Mouse (Mus musculus) bone marrow macrophage, adult 2 months (primary cell): ENCODE results near the gene Zcchc4. TPM values are rescaled to one million over a fixed set of nuclear protein-coding genes. Genes with fewer than 3 reads are reported as not detected.

Experiments used
- H3K27ac ChIP-seq: 2 replicates; pipeline ENCODE4 v1.5.1; 2012; ENCODE audit warnings: low read depth, low read length; ENCODE audit not compliant: insufficient read depth
- H3K4me1 ChIP-seq: 2 replicates; pipeline ENCODE4 v1.6.1; 2012; ENCODE audit warnings: low read length; ENCODE audit not compliant: control insufficient read depth, insufficient read depth
- H3K4me3 ChIP-seq: 2 replicates; pipeline ENCODE4 v1.5.1; 2012; ENCODE audit warnings: mild to moderate bottlenecking, low read length, moderate library complexity; ENCODE audit not compliant: insufficient read depth
- CTCF ChIP-seq: IDR thresholded peaks from 2 replicates; pipeline ENCODE4 v1.5.1; 2012; ENCODE audit warnings: low read depth, mild to moderate bottlenecking, low read length, moderate library complexity
- POLR2A ChIP-seq: IDR thresholded peaks from 2 replicates; pipeline ENCODE4 v1.6.1; 2012; ENCODE audit warnings: mild to moderate bottlenecking, low read depth, low read length, borderline replicate concordance
- polyA plus RNA-seq: library from polyadenylated mRNA; stranded (reverse); fragments of >200 nt; gene quantifications from 2 replicates; pipeline ENCODE4 v1.2.4, GENCODE M21; 2012; ENCODE audit not compliant: missing spikeins, insufficient read depth, insufficient read length

The Zcchc4 gene
- polyA plus RNA-seq, 1 experiment = 13.2 TPM

DNA sequence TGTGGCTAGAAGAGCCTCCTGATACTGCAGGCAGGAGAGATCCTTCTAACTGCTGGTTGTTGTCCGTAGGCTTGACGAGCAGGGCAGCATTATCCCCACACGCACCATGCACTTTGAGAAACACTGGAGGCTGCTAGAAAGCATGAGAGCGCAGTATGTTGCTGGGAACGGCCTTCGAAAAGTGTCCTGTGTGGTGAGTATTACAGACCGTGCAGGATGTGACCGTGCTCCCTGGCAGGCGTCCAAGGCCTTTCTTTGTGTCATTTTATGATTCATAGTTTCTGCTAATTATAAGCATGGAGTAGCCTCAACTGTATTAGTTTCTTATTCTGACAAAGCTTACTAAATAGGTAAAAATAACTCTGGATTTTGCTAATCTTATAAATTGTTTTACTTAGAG, 90.6 kb downstream of the Zcchc4 start:
- Histone ChIP-seq H3K4me3 (peak overlapping the region; percentile 24; the same call in 1 of the 2 replicates), H3K4me1 (peaks cover 11% of the 10 kb centered on the region), H3K27ac (peak overlapping the region; percentile 44; the same call in 1 of the 2 replicates)
- no peak for TF ChIP-seq POLR2A
- TF ChIP-seq CTCF = no peak

DNA sequence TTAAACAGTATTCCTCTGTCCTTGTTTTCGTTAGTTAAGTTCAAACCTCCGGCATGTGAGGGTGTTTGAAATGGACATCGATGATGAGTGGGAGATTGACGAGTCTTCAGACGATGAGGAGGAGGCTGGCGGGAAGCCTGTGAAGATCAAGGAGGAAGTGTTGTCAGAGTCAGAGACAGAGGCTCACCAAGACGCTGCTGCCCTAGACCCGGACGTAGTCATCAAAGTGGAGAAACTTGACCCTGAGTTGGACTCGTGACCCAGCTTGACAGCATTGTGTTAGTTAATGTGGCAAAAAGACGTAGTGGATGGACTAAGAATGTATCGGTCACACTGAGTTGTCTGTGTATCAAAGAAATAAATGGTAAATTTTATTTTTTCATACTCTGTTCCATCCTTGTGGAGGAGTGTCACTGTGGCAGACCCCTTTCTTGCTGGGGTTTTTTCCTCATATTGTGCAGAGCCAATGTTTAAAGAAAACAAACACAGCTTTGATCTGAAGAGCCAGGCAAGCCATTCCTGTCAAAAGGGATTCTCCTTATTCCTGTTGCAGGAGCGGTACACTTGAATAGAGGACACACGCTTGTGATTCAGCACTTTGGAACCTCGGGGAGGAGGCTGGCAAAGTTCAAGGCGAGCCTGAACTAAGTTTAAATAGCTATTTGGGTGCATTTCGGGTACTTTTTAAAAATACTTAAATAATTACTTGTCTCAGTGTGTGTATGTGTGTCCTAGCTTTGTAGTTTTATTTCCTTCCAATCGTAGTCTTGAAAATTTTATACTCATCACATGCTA, 91.3 kb downstream of the Zcchc4 start:
- Histone ChIP-seq H3K4me1 (peaks cover 11% of the 10 kb centered on the region), H3K27ac (peak overlapping the region; percentile 59), H3K4me3 (peak overlapping the region; percentile 55)
- no peak for TF ChIP-seq POLR2A
- TF ChIP-seq CTCF = no peak

DNA sequence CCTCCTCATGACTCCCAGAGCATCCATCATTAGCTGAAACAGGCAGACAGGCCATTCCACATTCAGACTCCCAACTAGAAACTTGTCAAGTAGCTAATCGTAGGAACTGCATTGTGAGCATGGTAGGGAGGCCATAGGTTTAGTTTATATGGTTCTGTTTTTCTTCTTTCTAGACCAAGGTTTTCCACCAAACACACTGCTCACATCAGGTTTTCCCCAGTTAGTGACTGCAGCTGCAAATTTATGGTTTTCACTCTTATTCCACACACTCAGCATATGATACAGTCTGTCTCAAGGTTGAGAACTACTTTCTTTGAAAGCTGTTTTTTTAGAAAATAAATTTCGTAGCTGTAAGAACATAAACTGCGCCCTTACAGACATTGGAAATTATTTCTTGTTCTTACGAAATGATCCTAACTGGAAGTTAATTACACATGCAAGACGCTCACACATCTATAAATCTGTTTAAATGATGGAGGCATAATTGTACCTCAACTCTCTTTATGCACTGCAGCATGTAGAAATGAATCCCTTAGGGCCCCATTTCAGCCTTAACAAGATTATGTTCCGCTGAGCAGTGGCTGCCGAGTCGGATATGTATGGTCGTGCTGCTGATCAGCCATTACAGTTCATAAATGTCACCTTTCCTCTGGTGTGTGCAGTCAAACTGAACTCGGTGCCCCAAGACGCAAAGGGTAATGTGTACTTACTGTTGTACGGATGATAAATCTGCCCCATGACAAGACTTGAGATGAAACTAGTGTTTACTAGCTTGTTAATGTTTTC, 93.9 kb downstream of the Zcchc4 start:
- no peak for TF ChIP-seq POLR2A
- no peak for TF ChIP-seq CTCF

DNA sequence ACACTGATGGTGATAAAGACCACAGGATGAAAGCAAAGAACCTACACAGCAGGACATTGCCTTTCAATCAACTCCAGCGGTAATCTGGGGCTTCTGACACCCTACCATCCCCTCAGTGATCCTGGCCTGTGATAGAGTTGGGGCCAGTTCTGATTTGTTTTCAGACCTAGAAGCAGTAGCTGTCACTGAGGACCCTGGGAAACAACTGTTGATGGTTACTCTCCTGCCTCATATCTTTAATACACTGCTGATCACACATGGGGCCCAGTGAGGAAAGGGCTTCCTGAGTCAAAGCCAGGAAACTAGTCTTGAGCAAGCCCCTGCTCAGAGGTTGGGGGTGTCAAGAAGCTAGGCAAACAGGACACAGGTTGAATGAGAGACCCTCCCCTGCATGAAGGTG, 96.3 kb downstream of the Zcchc4 start:
- H3K27ac ChIP-seq = no peak overlapping the region
- TF ChIP-seq POLR2A = no peak
- no peak for TF ChIP-seq CTCF
- H3K4me3 ChIP-seq = no peak overlapping the region

More for the DNA sequence above, 93.9 kb downstream of the Zcchc4 start:
- no peak overlapping the region for H3K4me3 ChIP-seq
- H3K4me1 ChIP-seq = peaks cover 11% of the 10 kb centered on the region
- H3K27ac ChIP-seq = no peak overlapping the region

DNA sequence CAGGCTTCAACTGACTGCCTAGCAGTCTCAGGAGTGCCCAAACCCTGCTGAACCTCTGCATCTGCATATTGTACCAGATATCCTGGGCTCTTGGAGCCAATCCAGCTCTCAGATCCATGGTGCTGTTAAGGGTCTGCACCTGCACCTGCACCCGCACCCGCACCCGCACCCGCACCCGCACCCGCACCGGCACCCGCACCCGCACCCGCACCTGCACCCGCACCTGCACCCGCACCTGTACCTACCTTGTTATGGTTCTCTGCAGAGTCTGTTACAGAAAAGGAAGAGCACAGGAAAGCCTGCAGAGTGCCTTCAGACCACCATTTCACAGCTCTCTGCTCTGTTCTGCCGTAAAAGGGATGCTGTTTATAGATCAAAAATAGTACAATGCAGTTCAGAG, 96.8 kb downstream of the Zcchc4 start:
- Histone ChIP-seq H3K27ac (no peak overlapping the region), H3K4me3 (no peak overlapping the region), H3K4me1 (no peaks in the 10 kb centered on the region)
- TF ChIP-seq POLR2A = no peak
- TF ChIP-seq CTCF = no peak

More for the DNA sequence above, 96.3 kb downstream of the Zcchc4 start:
- H3K4me1 ChIP-seq = peaks cover 4% of the 10 kb centered on the region

Other genes with a start within 250 kb of the Zcchc4 start
- not detected in 2 replicates for gene Lgi2, start 208.9 kb upstream of the Zcchc4 start, polyA plus RNA-seq
- gene Sepsecs, start 105.7 kb upstream of the Zcchc4 start, polyA plus RNA-seq = 7.4 and 7.5 TPM in 2 replicates
- gene Pi4k2b, start 33.8 kb upstream of the Zcchc4 start, polyA plus RNA-seq = 11.0 and 11.7 TPM in 2 replicates
- 48.4 and 54.7 TPM in 2 replicates for gene Anapc4, start 58.6 kb downstream of the Zcchc4 start, polyA plus RNA-seq